In the genomic region with DNA sequence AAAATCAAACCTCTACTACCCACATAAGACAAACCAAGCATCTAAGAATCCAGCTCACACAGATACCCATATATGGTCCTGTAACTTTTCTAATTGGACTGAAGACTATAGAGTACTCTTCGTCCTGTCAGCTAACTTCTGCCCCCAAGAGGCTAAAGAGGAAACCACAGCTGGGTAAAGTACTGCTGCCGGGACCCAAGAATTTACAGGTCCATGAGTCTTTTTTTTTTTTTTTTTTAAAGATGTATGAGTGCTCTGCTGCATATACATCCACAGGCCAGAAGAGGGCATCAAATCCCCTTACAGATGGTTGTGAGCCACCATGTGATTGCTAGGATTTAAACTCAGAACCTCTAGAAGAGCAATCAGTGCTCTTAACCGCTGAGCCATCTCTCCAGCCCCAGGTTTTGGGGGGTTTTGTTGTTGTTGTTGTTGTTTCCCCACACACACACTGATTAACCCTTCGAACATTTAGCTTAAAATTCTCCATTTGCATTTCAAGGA, we compare ENCODE assay signal across 8 mouse cellular contexts. TPM values are rescaled to one million over a fixed set of nuclear protein-coding genes. Genes with fewer than 3 reads are reported as not detected.
A peak's percentile ranks its signal among the peaks of the same experiment; 100 is the strongest.
DNase-seq lines count a peak whose midpoint lies in the region; TF ChIP-seq lines count a peak whose summit lies in the region.

No protein-coding gene starts in this region.

- peaks cover 17% of the 10 kb centered on the region for H3K36me3 ChIP-seq in megakaryocyte, embryonic 14.5 days (replicated peaks; ENCODE audit: low read length)

- intact Hi-C loops in left cerebral cortex, postnatal 10 days (cut with DNase I) = loop anchor here (5.0 kb wide), 2 partner anchors 119 to 139 kb away; a partner anchor contains a TSS

- peaks cover 2% of the 10 kb centered on the region for H3K27me3 ChIP-seq in megakaryocyte, embryonic 14.5 days (replicated peaks)

- DNase-seq in adrenal gland, adult (ENCODE audit: inconsistent age in 2 of 2, low spot score in 1 of 2) = peak; percentile 86 to 94
- peak; percentile 48 for DNase-seq in gastrocnemius, postnatal 10 days
- DNase-seq in induced T-regulatory cell, adult 2 months (ENCODE audit: low read depth) = peak; percentile 95
- peak; percentile 56 to 79 for DNase-seq in left cerebral cortex, postnatal 10 days (ENCODE audit: extremely low spot score in 1 of 2, low spot score in 2 of 2)
- peak; percentile 59 for DNase-seq in right cerebral cortex, postnatal 14 days
- DNase-seq in yolk sac, embryonic 10.5 days (ENCODE audit: low spot score) = peak; percentile 79

- H3K27ac ChIP-seq in cortical plate, adult 2 months (ENCODE audit: insufficient read depth, low read length) = no peak overlapping the region

- no peaks in the 10 kb centered on the region for H3K4me1 ChIP-seq in cortical plate, adult 2 months (ENCODE audit: control insufficient read depth, insufficient read depth, low read length)
- peaks cover 9% of the 10 kb centered on the region for H3K4me1 ChIP-seq in megakaryocyte, embryonic 14.5 days

- TF ChIP-seq CTCF in cortical plate, adult 2 months (IDR thresholded peaks at IDR 0.05; ENCODE audit: extremely low read depth, insufficient read depth, low read length) = peak; percentile 28; the same call in 1 of the 2 replicates

- no peaks in the 10 kb centered on the region for H3K9me3 ChIP-seq in megakaryocyte, embryonic 14.5 days

- no peak for TF ChIP-seq POLR2A in cortical plate, adult 2 months (IDR thresholded peaks at IDR 0.05; ENCODE audit: extremely low read depth, insufficient read depth, low read length)

- peak overlapping the region; percentile 77; the same call in 1 of the 2 replicates for H3K4me3 ChIP-seq in cortical plate, adult 2 months (ENCODE audit: insufficient read depth, low read length)
- H3K4me3 ChIP-seq in megakaryocyte, embryonic 14.5 days (replicated peaks) = peak overlapping the region; percentile 95

RNA-seq across cellular contexts. Expression of a gene that starts 1.1 kb away (rescaled TPM):
- polyA plus RNA-seq in cortical plate, adult 2 months (2012; rRNA removed) = 41.4 and 49.3 TPM in 2 replicates
- total RNA-seq in gastrocnemius, postnatal 10 days (2021) = 10 to 100 TPM; 11.1 to 14.9 TPM
- 10 to 100 TPM; 35.5 to 42.4 TPM for total RNA-seq in left cerebral cortex, postnatal 10 days (2021)
- polyA plus RNA-seq in megakaryocyte, embryonic 14.5 days (2012; ENCODE audit: insufficient read depth, low replicate concordance) = 4.8 and 6.2 TPM in 2 replicates

RNA-seq across cellular contexts. Expression of a gene that starts 9.1 kb away (rescaled TPM):
- polyA plus RNA-seq in cortical plate, adult 2 months (2012; rRNA removed) = 17.8 and 18.7 TPM in 2 replicates
- total RNA-seq in gastrocnemius, postnatal 10 days (2021) = under 1 TPM; 0.45 to 0.68 TPM
- total RNA-seq in left cerebral cortex, postnatal 10 days (2021) = 1 to 10 TPM; 3.6 to 4.5 TPM
- polyA plus RNA-seq in megakaryocyte, embryonic 14.5 days (2012; ENCODE audit: insufficient read depth, low replicate concordance) = 0.89 TPM in 1 of 2 replicates, not detected in the other

RNA-seq across cellular contexts. Expression of a gene that starts 30.1 kb away (rescaled TPM):
- polyA plus RNA-seq in cortical plate, adult 2 months (2012; rRNA removed) = not detected in 2 replicates
- not detected for total RNA-seq in gastrocnemius, postnatal 10 days (2021)
- total RNA-seq in left cerebral cortex, postnatal 10 days (2021) = not detected
- polyA plus RNA-seq in megakaryocyte, embryonic 14.5 days (2012; ENCODE audit: insufficient read depth, low replicate concordance) = not detected in 2 replicates

RNA-seq across cellular contexts. Expression of a gene that starts 30.4 kb away (rescaled TPM):
- polyA plus RNA-seq in cortical plate, adult 2 months (2012; rRNA removed) = 955 and 1,100 TPM in 2 replicates
- total RNA-seq in gastrocnemius, postnatal 10 days (2021) = 100 to 1,000 TPM; 700 to 765 TPM
- total RNA-seq in left cerebral cortex, postnatal 10 days (2021) = 100 to 1,000 TPM; 337 to 367 TPM
- 0.44 TPM in 1 of 2 replicates, not detected in the other for polyA plus RNA-seq in megakaryocyte, embryonic 14.5 days (2012; ENCODE audit: insufficient read depth, low replicate concordance)

RNA-seq across cellular contexts. Expression of a gene that starts 34.6 kb away (rescaled TPM):
- polyA plus RNA-seq in cortical plate, adult 2 months (2012; rRNA removed) = not detected in 2 replicates
- total RNA-seq in gastrocnemius, postnatal 10 days (2021) = not detected
- total RNA-seq in left cerebral cortex, postnatal 10 days (2021) = not detected
- polyA plus RNA-seq in megakaryocyte, embryonic 14.5 days (2012; ENCODE audit: insufficient read depth, low replicate concordance) = not detected in 2 replicates
